Mouse (Mus musculus): Measurements from ENCODE around the gene Cybb.

DNA sequence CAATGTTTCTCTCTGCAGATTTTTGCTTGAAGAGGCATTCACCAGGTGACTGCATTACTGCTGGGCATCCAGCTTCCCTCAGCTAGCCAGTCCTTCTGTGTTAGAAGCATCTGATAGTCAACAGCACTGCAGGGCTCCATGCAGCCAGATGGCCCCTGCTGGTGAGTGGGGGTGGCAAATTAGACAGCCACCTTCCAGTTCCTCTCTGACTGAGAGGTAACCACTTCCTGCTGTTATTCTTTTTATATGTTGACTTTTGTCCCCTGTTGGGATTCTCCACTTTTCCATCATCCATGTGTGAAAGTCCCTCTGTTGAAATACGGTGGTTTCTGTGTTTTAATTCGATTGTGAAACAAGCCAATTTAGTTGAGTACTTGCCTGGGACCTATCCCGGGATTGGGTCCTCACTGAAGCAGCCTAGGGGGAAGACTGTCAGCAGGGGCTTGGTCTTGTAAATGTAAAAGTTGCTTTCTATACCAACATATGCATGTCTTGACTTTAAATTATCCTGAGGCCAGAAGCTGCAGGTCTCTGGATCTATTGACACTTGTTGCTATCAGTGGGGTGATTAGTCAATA, 16.7 kb downstream of the Cybb start:
- TF ChIP-seq POLR2A (IDR thresholded peaks at IDR 0.05; ENCODE audit: insufficient read length, low read depth), result no peak
- TF ChIP-seq MYOG (IDR thresholded peaks at IDR 0.05; ENCODE audit: control insufficient read depth in 1 of 3, insufficient read depth in 1 of 3, insufficient read length in 2 of 3, low read depth in 2 of 3), result no peak
